ENCODE assay signal across 8 mouse cellular contexts in the genomic region with DNA sequence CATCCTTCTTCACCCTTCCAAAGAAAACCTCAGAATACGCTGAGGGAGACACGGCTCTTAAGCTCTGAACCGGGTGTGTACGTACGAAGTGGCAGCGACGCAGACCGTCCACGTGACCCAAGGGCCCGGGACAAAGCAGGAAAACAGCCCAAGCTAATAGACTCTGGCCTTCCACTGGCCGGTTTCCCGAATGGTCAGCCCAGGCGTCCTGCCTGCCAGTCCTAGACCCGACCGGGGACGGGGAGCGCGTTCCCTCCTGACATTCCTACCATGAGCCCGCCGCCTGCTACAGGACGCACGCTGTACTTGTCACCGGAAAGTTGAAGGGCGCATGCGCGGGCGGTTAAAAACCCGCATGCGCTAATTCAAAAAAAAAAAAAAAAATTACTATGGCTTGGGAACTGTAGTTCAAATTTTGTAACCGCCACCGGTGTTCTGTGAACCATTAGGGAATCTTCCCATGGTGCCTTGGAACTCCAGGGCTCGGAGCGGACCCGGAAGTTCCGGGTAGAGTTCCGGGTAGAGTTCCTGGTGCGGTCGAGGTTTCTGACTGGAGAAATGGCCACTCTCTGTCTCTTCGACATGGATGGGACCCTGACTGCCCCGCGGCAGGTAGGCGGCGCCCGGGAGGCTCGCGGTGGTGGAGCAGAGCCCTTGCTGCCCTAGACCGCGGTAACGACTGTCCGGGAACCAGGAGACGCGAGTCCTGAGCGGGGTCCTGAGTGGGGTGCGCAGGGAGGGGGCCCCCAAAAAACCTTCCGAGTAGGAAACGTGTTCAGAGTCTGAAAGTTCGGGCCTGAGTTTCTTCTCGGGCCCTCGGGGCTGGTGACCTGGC. TPM values are rescaled to one million over a fixed set of nuclear protein-coding genes. Genes with fewer than 3 reads are reported as not detected.
DNase-seq lines count a peak whose midpoint lies in the region; ATAC-seq lines count a peak whose summit lies in the region.

A gene (plus strand): TSS at position 458 of the 835 bp plus-strand sequence.
A gene (minus strand): TSS at position 496 of the 835 bp plus-strand sequence.

- H3K27me3 ChIP-seq in lung, embryonic 16.5 days (ENCODE audit: control insufficient read depth, insufficient read depth, low read depth, low read length), result no peaks in the 10 kb centered on the region

- H3K4me3 ChIP-seq in lung, embryonic 16.5 days (ENCODE audit: low read length), result peak within 1 kb of the TSS; percentile 93

- H3K36me3 ChIP-seq in lung, embryonic 16.5 days (ENCODE audit: control insufficient read depth, insufficient read depth, low read length), result peaks cover 12% of the 10 kb centered on the region; the same call in 1 of the 2 replicates

- H3K4me1 ChIP-seq in lung, embryonic 16.5 days (replicated peaks; ENCODE audit: control insufficient read depth, insufficient read depth, low read length), result peaks cover 13% of the 10 kb centered on the region

- H3K27ac ChIP-seq in lung, embryonic 16.5 days (ENCODE audit: low read length), result peak within 1 kb of the TSS; percentile 62

- peak within 1 kb of the TSS; percentile 89 for H3K4me2 ChIP-seq in lung, embryonic 16.5 days (ENCODE audit: low read depth, low read length)

- under 1% methylated on average over 59 of the region's 59 CpGs for WGBS in lung, embryonic 16.5 days

- peak within 1 kb of the TSS; percentile 93 for H3K9ac ChIP-seq in lung, embryonic 16.5 days (ENCODE audit: low read length)

- DNase-seq in MEL-GATA-1-ER (ENCODE audit: extremely low read depth, low read depth), result peak; percentile 89
- peak; percentile 85 for DNase-seq in cerebellum, adult 8-10 months
- DNase-seq in forelimb bud, embryonic 11.5 days (ENCODE audit: low read depth, low spot score), result peak; percentile 91
- peak; percentile 68 for DNase-seq in layer of hippocampus, adult 9-10 months (ENCODE audit: low spot score)
- peak; percentile 55 for DNase-seq in ovary, postnatal 10 days (ENCODE audit: low spot score)
- DNase-seq in thymus, postnatal 10 days (ENCODE audit: low spot score in 2 of 2), result peak; percentile 70 to 72

- no peaks in the 10 kb centered on the region for H3K9me3 ChIP-seq in lung, embryonic 16.5 days (ENCODE audit: control insufficient read depth, low read length)

- peak; percentile 75 to 87 for ATAC-seq in hematopoietic stem cell, adult 5-6 weeks (replicated peaks in 1 of 2; ENCODE audit: insufficient read depth in 1 of 2, low FRiP score in 2 of 2, low TSS enrichment in 1 of 2, low read depth in 1 of 2, poor library complexity in 2 of 2, severe bottlenecking in 2 of 2)
- peak; percentile 93 for ATAC-seq in lung, embryonic 16.5 days (ENCODE audit: low read depth)

RNA-seq across cellular contexts. Expression of the first gene that starts in this region (rescaled TPM):
- total RNA-seq in hematopoietic stem cell, adult 5-6 weeks (2017), result 48.6 and 62.8 TPM in 2 replicates
- 51.1 and 51.6 TPM in 2 replicates for polyA plus RNA-seq in lung, embryonic 16.5 days (2015; fragmentation: Nextera tagmentation; extraction: Ambion mirVana)

RNA-seq across cellular contexts. Expression of the second gene that starts in this region (rescaled TPM):
- 20.9 and 24.0 TPM in 2 replicates for total RNA-seq in hematopoietic stem cell, adult 5-6 weeks (2017)
- polyA plus RNA-seq in lung, embryonic 16.5 days (2015; fragmentation: Nextera tagmentation; extraction: Ambion mirVana), result 16.2 and 17.0 TPM in 2 replicates

Comparison
In these comparisons a context has a peak if more than half of its experiments do, and no peak if none do; other contexts are left out.
1. Peak in every context shown above with its lines: DNase-seq, ATAC-seq, H3K4me3 ChIP-seq and H3K27ac ChIP-seq.